Mouse (Mus musculus) heart, adult 2 months (tissue): ENCODE data around the gene Zswim5.

ENCODE experiments used
- CTCF ChIP-seq: fragments of 200-600 bp; IDR thresholded peaks from 2 replicates; pipeline ENCODE4 v1.8.1; 2022; ENCODE audit warnings: antibody characterized with exemption, mild to moderate bottlenecking, moderate library complexity
- EP300 ChIP-seq: fragments of 200-500 bp; IDR thresholded peaks from 2 replicates; pipeline ENCODE4 v1.6.1; 2011; ENCODE audit warnings: low read depth, low read length, control low read depth; ENCODE audit not compliant: insufficient read depth

DNA sequence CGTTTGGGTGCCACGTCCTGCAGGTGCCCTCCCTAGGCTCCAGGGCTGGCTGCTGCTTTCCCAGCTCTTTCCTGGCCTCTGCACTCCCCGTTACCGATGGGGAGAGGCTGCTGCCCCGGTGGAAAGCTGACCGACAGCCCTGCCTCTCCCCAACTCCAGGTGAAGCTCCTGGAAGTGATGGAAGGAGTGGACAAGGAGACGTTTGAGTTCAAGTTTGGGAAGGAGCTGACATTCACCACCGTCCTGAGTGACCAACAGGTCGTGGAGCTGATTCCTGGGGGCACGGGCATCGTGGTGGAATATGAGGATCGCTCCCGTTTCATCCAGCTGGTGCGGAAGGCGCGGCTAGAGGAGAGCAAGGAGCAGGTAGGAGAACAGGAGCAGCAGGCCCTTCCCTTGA lies 124.8 kb downstream of the Zswim5 start:
- TF ChIP-seq EP300 (no peak), CTCF (no peak)
